Mouse (Mus musculus) hindbrain, embryonic 14.5 days (tissue): Measurements from ENCODE around the gene Fgfr3. TPM values are rescaled to one million over a fixed set of nuclear protein-coding genes. Genes with fewer than 3 reads are reported as not detected.
A peak's percentile ranks its signal among the peaks of the same experiment; 100 is the strongest.

Experiments
- ATAC-seq: fragments of 200-750 bp; cut with Nextera tagmentation; 2 replicates; pipeline ENCODE4 v1.8.0; 2017; ENCODE audit warnings: moderate number of reproducible peaks, mild to moderate bottlenecking, moderate TSS enrichment, moderate library complexity; ENCODE audit not compliant: low FRiP score
- DNase-seq: peaks from one replicate; pipeline ENCODE4 v3.0.0-alpha.2; 2015; ENCODE audit warnings: low spot score
- H3K27ac ChIP-seq: fragments of 300-500 bp; sonication (generic); 2 replicates; pipeline ENCODE4 v1.5.1; 2014; ENCODE audit warnings: mild to moderate bottlenecking, moderate library complexity
- H3K27me3 ChIP-seq: fragments of 300-500 bp; sonication (generic); 2 replicates; pipeline ENCODE4 v1.6.1; 2014; ENCODE audit warnings: mild to moderate bottlenecking, low read length, mixed read lengths; ENCODE audit not compliant: control insufficient read depth, insufficient read depth
- H3K36me3 ChIP-seq: fragments of 300-500 bp; sonication (generic); replicated peaks from 2 replicates; pipeline ENCODE4 v1.6.1; 2014; ENCODE audit not compliant: control insufficient read depth, insufficient read depth
- H3K4me1 ChIP-seq: fragments of 300-500 bp; sonication (generic); replicated peaks from 2 replicates; pipeline ENCODE4 v1.6.1; 2014; ENCODE audit warnings: antibody characterized with exemption, low read length, mixed read lengths; ENCODE audit not compliant: control insufficient read depth, insufficient read depth
- H3K4me2 ChIP-seq: fragments of 300-500 bp; sonication (generic); replicated peaks from 2 replicates; pipeline ENCODE4 v1.6.1; 2014; ENCODE audit warnings: mild to moderate bottlenecking, moderate library complexity
- H3K4me3 ChIP-seq: fragments of 300-500 bp; sonication (generic); replicated peaks from 2 replicates; pipeline ENCODE4 v1.5.1; 2014; ENCODE audit warnings: mild to moderate bottlenecking, low read length
- H3K9ac ChIP-seq: fragments of 300-500 bp; sonication (generic); 2 replicates; pipeline ENCODE4 v1.6.1; 2014
- H3K9me3 ChIP-seq: fragments of 300-500 bp; sonication (generic); 2 replicates; pipeline ENCODE4 v1.6.1; 2016; ENCODE audit warnings: low read length; ENCODE audit not compliant: control insufficient read depth
- WGBS: fragments of 180-500 bp; shearing (Covaris S2); extraction: QIAGEN DNeasy Blood & Tissue Kit; methylation state at CpG from one replicate; pipeline ENCODE4 v1.1.7; 2014; 5-methylcytosine and 5-hydroxymethylcytosine counted together
- polyA plus RNA-seq: library from polyadenylated mRNA; unstranded; fragments of >200 nt; fragmentation: Nextera tagmentation; extraction: Ambion mirVana; gene quantifications from 2 replicates; pipeline ENCODE4 v1.2.1, GENCODE M21; 2014

The Fgfr3 gene
- polyA plus RNA-seq, 1 experiment from 2014 or later: 46.5 TPM

GRCm38 (mm10) chr5:33735412-33736092 is 14.1 kb downstream of the Fgfr3 start:
- ATAC-seq (no peak), DNase-seq (no peak)
- Histone ChIP-seq H3K9me3 (no peaks in the 10 kb centered on the region), H3K4me2 (no peak overlapping the region), H3K27me3 (no peaks in the 10 kb centered on the region), H3K36me3 (peaks cover 53% of the 10 kb centered on the region), H3K4me3 (no peak overlapping the region), H3K9ac (no peak overlapping the region), H3K4me1 (no peaks in the 10 kb centered on the region), H3K27ac (no peak overlapping the region)
- 87% methylated on average over 16 of the region's 16 CpGs for WGBS

GRCm38 (mm10) chr5:33736230-33736629 is 14.8 kb downstream of the Fgfr3 start:
- 68% methylated on average over 9 of the region's 9 CpGs for WGBS
- H3K4me3 ChIP-seq: no peak overlapping the region
- H3K4me2 ChIP-seq: no peak overlapping the region
- no peak overlapping the region for H3K9ac ChIP-seq
- H3K36me3 ChIP-seq: peaks cover 54% of the 10 kb centered on the region
- H3K4me1 ChIP-seq: no peaks in the 10 kb centered on the region
- ATAC-seq: no peak
- H3K27me3 ChIP-seq: no peaks in the 10 kb centered on the region
- DNase-seq: no peak
- no peaks in the 10 kb centered on the region for H3K9me3 ChIP-seq
- no peak overlapping the region for H3K27ac ChIP-seq

- no peaks in the 10 kb centered on the region for H3K27me3 ChIP-seq
- ATAC-seq: peak; percentile 38; the same call in 1 of the 2 replicates
- H3K9me3 ChIP-seq: no peaks in the 10 kb centered on the region
- DNase-seq: peak; percentile 81
- H3K36me3 ChIP-seq: peaks cover 59% of the 10 kb centered on the region
- H3K9ac ChIP-seq: no peak overlapping the region
- H3K4me3 ChIP-seq: no peak overlapping the region
- H3K27ac ChIP-seq: no peak overlapping the region
- H3K4me2 ChIP-seq: no peak overlapping the region
- WGBS: 21% methylated on average over 7 of the region's 7 CpGs
- no peaks in the 10 kb centered on the region for H3K4me1 ChIP-seq
Measured at GRCm38 (mm10) chr5:33737903-33738321, 16.4 kb downstream of the Fgfr3 start.

- Histone ChIP-seq H3K4me1 (no peaks in the 10 kb centered on the region), H3K27ac (no peak overlapping the region), H3K27me3 (no peaks in the 10 kb centered on the region), H3K4me3 (no peak overlapping the region), H3K36me3 (peaks cover 60% of the 10 kb centered on the region), H3K9ac (no peak overlapping the region), H3K4me2 (no peak overlapping the region), H3K9me3 (no peaks in the 10 kb centered on the region)
- no peak for DNase-seq
- no peak for ATAC-seq
Measured at GRCm38 (mm10) chr5:33738341-33738740, 16.9 kb downstream of the Fgfr3 start.

GRCm38 (mm10) chr5:33740548-33740947 is 19.1 kb downstream of the Fgfr3 start:
- Histone ChIP-seq H3K27me3 (no peaks in the 10 kb centered on the region), H3K4me1 (no peaks in the 10 kb centered on the region), H3K4me3 (no peak overlapping the region), H3K36me3 (peaks cover 60% of the 10 kb centered on the region), H3K9me3 (no peaks in the 10 kb centered on the region), H3K4me2 (no peak overlapping the region), H3K9ac (no peak overlapping the region), H3K27ac (no peak overlapping the region)
- ATAC-seq (no peak), DNase-seq (no peak)
- 88% methylated on average over 4 of the region's 4 CpGs for WGBS

GRCm38 (mm10) chr5:33743481-33743880 is 22.0 kb downstream of the Fgfr3 start:
- Histone ChIP-seq H3K9me3 (no peaks in the 10 kb centered on the region), H3K27me3 (no peaks in the 10 kb centered on the region), H3K4me1 (no peaks in the 10 kb centered on the region), H3K4me2 (no peak overlapping the region), H3K9ac (no peak overlapping the region), H3K36me3 (peaks cover 86% of the 10 kb centered on the region), H3K27ac (no peak overlapping the region), H3K4me3 (no peak overlapping the region)
- ATAC-seq (no peak), DNase-seq (no peak)
- 95% methylated on average over 8 of the region's 8 CpGs for WGBS

- Histone ChIP-seq H3K9ac (no peak overlapping the region), H3K4me3 (no peak overlapping the region), H3K9me3 (no peaks in the 10 kb centered on the region), H3K4me2 (no peak overlapping the region), H3K27me3 (no peaks in the 10 kb centered on the region), H3K4me1 (peaks cover 17% of the 10 kb centered on the region), H3K36me3 (peaks cover 48% of the 10 kb centered on the region), H3K27ac (no peak overlapping the region)
- ATAC-seq (no peak), DNase-seq (no peak)
Measured at GRCm38 (mm10) chr5:33777195-33777594, 55.7 kb downstream of the Fgfr3 start.

- ATAC-seq (0 out of 2 replicates have a peak, but pooled peaks have one; percentile 0), DNase-seq (no peak)
- no peaks in the 10 kb centered on the region for H3K9me3 ChIP-seq
- peaks cover 11% of the 10 kb centered on the region for H3K36me3 ChIP-seq
- H3K4me2 ChIP-seq: peak overlapping the region; percentile 97
- no peaks in the 10 kb centered on the region for H3K27me3 ChIP-seq
- peak overlapping the region; percentile 86 for H3K9ac ChIP-seq
- H3K27ac ChIP-seq: peak overlapping the region; percentile 83
- H3K4me1 ChIP-seq: peaks cover 21% of the 10 kb centered on the region
- peak overlapping the region; percentile 63 for H3K4me3 ChIP-seq
- 6% methylated on average over 11 of the region's 11 CpGs for WGBS
Measured at GRCm38 (mm10) chr5:33781964-33782344, 60.5 kb downstream of the Fgfr3 start.

GRCm38 (mm10) chr5:33782345-33782998 is 61.0 kb downstream of the Fgfr3 start, which contains the start of gene Letm1:
Gene Letm1, minus strand, starts transcription at chr5:33782817.
- H3K4me2 ChIP-seq: peak within 1 kb of the TSS; percentile 97
- peak; percentile 90 for DNase-seq
- peak within 1 kb of the TSS; percentile 63 for H3K4me3 ChIP-seq
- H3K27me3 ChIP-seq: no peaks in the 10 kb centered on the region
- H3K9me3 ChIP-seq: no peaks in the 10 kb centered on the region
- H3K9ac ChIP-seq: peak within 1 kb of the TSS; percentile 86
- H3K4me1 ChIP-seq: peaks cover 21% of the 10 kb centered on the region
- H3K27ac ChIP-seq: peak within 1 kb of the TSS; percentile 83
- peaks cover 5% of the 10 kb centered on the region for H3K36me3 ChIP-seq
- peak; percentile 99 for ATAC-seq
- WGBS: under 1% methylated on average over 64 of the region's 65 CpGs
